Mouse (Mus musculus): ENCODE measurements around the gene Olfr92. TPM values are rescaled to one million over a fixed set of nuclear protein-coding genes. Genes with fewer than 3 reads are reported as not detected.

Gene Olfr92
- polyA plus RNA-seq, 1 experiment from 2014 or later: not detected

Other genes starting within 250 kb of the Olfr92 start
- gene Trim40, start 230.0 kb downstream of the Olfr92 start, polyA plus RNA-seq (2016; fragmentation: Nextera tagmentation; extraction: Ambion mirVana): not detected in 2 replicates
- gene Trim31, start 222.0 kb downstream of the Olfr92 start, polyA plus RNA-seq (2016; fragmentation: Nextera tagmentation; extraction: Ambion mirVana): not detected in 2 replicates
- 0.26 and 0.31 TPM in 2 replicates for gene Rnf39, start 177.2 kb downstream of the Olfr92 start, polyA plus RNA-seq (2016; fragmentation: Nextera tagmentation; extraction: Ambion mirVana)
- 157 TPM in 2 replicates for gene Ppp1r11, start 168.3 kb downstream of the Olfr92 start, polyA plus RNA-seq (2016; fragmentation: Nextera tagmentation; extraction: Ambion mirVana)
- gene Znrd1, start 161.5 kb downstream of the Olfr92 start, polyA plus RNA-seq (2016; fragmentation: Nextera tagmentation; extraction: Ambion mirVana): 89.0 and 98.1 TPM in 2 replicates
- gene Znrd1as, start 161.5 kb downstream of the Olfr92 start, polyA plus RNA-seq (2016; fragmentation: Nextera tagmentation; extraction: Ambion mirVana): 9.9 and 11.0 TPM in 2 replicates
- gene 2410137M14Rik, start 138.9 kb downstream of the Olfr92 start, polyA plus RNA-seq (2016; fragmentation: Nextera tagmentation; extraction: Ambion mirVana): not detected in 2 replicates
- 0.74 and 0.94 TPM in 2 replicates for gene H2-M5, start 130.6 kb downstream of the Olfr92 start, polyA plus RNA-seq (2016; fragmentation: Nextera tagmentation; extraction: Ambion mirVana)
- gene Zfp57, start 118.9 kb downstream of the Olfr92 start, polyA plus RNA-seq (2016; fragmentation: Nextera tagmentation; extraction: Ambion mirVana): 78.5 and 81.0 TPM in 2 replicates
- 0.16 and 0.30 TPM in 2 replicates for gene Mog, start 96.7 kb downstream of the Olfr92 start, polyA plus RNA-seq (2016; fragmentation: Nextera tagmentation; extraction: Ambion mirVana)
- 8.0 and 8.4 TPM in 2 replicates for gene Gabbr1, start 74.1 kb downstream of the Olfr92 start, polyA plus RNA-seq (2016; fragmentation: Nextera tagmentation; extraction: Ambion mirVana)
- gene Olfr90, start 31.6 kb downstream of the Olfr92 start, polyA plus RNA-seq (2016; fragmentation: Nextera tagmentation; extraction: Ambion mirVana): not detected in 2 replicates
- gene Olfr91, start 21.8 kb downstream of the Olfr92 start, polyA plus RNA-seq (2016; fragmentation: Nextera tagmentation; extraction: Ambion mirVana): 0.15 TPM in 1 of 2 replicates, not detected in the other
- not detected in 2 replicates for gene Olfr93, start 41.4 kb upstream of the Olfr92 start, polyA plus RNA-seq (2016; fragmentation: Nextera tagmentation; extraction: Ambion mirVana)
- not detected in 2 replicates for gene Ubd, start 73.8 kb upstream of the Olfr92 start, polyA plus RNA-seq (2016; fragmentation: Nextera tagmentation; extraction: Ambion mirVana)
- not detected in 2 replicates for gene Olfr94, start 80.9 kb upstream of the Olfr92 start, polyA plus RNA-seq (2016; fragmentation: Nextera tagmentation; extraction: Ambion mirVana)
- not detected in 2 replicates for gene Olfr95, start 93.0 kb upstream of the Olfr92 start, polyA plus RNA-seq (2016; fragmentation: Nextera tagmentation; extraction: Ambion mirVana)
- gene Olfr96, start 100.1 kb upstream of the Olfr92 start, polyA plus RNA-seq (2016; fragmentation: Nextera tagmentation; extraction: Ambion mirVana): not detected in 2 replicates
- gene Olfr97, start 117.2 kb upstream of the Olfr92 start, polyA plus RNA-seq (2016; fragmentation: Nextera tagmentation; extraction: Ambion mirVana): not detected in 2 replicates
- not detected in 2 replicates for gene Olfr98, start 143.7 kb upstream of the Olfr92 start, polyA plus RNA-seq (2016; fragmentation: Nextera tagmentation; extraction: Ambion mirVana)
- 1.9 and 2.6 TPM in 2 replicates for gene H2-M3, start 150.1 kb upstream of the Olfr92 start, polyA plus RNA-seq (2016; fragmentation: Nextera tagmentation; extraction: Ambion mirVana)
- gene Olfr99, start 163.4 kb upstream of the Olfr92 start, polyA plus RNA-seq (2016; fragmentation: Nextera tagmentation; extraction: Ambion mirVana): not detected in 2 replicates
- not detected in 2 replicates for gene Olfr101, start 184.2 kb upstream of the Olfr92 start, polyA plus RNA-seq (2016; fragmentation: Nextera tagmentation; extraction: Ambion mirVana)
- gene Olfr102, start 197.0 kb upstream of the Olfr92 start, polyA plus RNA-seq (2016; fragmentation: Nextera tagmentation; extraction: Ambion mirVana): not detected in 2 replicates
- not detected in 2 replicates for gene Olfr103, start 219.6 kb upstream of the Olfr92 start, polyA plus RNA-seq (2016; fragmentation: Nextera tagmentation; extraction: Ambion mirVana)
- gene Olfr104-ps, start 239.5 kb upstream of the Olfr92 start, polyA plus RNA-seq (2016; fragmentation: Nextera tagmentation; extraction: Ambion mirVana): not detected in 2 replicates

All from forebrain, embryonic 10.5 days (tissue).